Mouse (Mus musculus): Measurements from ENCODE around the gene Dvl1.

Gene Dvl1

DNA sequence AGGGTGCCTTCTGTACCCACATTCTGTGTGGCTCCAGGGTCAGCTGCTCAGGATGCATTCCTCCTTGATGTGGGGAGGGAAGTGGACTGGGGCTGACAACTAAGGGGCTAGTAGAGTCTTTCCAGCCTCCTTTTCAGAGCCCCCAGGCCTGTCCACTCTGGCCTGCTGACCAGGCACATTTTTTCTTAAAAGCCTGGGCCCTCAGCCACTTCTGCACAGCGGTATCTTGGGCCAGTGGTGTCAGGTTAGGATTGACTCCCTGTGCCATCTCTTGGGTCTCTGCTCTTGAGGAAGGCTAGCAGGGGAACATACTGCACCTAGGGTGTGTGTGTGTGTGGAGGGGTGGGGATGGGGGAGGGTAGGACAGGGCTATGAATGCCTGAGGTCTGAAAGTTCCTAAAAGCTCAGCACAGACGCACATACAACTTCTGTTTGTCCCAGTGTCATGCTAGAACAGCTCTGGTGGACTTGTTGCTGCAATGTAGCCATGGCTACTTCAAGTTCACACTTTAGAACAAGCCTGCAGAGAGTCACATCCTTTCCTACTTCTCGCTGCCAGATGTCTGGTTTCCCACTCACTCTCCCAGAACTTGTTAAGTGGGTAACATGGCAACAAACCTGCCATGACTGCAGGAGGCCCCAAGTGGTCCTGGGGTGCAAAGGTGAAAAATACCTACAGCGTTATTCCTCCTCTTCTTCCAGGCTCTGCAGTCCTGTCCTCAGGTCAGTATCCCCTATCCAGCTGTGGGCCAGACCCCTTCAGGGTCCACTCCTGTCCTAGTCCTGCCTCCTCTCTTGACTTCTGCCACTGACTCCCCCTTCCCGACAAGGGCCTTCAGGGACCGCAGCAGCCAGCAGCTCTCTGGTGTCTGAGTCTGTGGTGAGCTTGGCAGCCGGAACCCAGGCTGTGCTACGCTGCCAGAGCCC lies 6.9 kb upstream of the Dvl1 start:
- no peak for DNase-seq (ENCODE audit: low spot score in 2 of 2)

DNA sequence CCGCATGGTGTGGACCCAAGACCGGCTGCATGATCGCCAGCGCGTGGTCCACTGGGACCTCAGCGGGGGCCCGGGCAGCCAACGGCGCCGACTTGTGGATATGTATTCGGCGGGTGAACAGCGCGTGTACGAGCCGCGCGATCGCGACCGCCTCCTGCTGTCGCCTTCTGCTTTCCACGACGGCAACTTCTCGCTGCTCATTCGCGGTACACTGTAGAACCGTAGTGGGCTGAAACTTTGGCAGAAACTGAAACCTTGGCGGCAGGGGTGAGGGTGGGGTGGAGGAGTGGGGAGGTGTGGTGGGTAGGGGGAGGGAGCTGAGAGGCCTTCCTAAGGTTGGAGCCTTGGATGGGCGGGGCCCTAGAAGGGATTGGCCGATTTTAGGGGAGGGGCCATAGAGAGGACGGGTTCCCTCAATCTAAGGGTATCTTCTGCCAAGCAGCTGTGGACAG lies 6.2 kb upstream of the Dvl1 start:
- peak in 1 of 2 experiments; percentile 35 for DNase-seq (ENCODE audit: low spot score in 2 of 2)

DNA sequence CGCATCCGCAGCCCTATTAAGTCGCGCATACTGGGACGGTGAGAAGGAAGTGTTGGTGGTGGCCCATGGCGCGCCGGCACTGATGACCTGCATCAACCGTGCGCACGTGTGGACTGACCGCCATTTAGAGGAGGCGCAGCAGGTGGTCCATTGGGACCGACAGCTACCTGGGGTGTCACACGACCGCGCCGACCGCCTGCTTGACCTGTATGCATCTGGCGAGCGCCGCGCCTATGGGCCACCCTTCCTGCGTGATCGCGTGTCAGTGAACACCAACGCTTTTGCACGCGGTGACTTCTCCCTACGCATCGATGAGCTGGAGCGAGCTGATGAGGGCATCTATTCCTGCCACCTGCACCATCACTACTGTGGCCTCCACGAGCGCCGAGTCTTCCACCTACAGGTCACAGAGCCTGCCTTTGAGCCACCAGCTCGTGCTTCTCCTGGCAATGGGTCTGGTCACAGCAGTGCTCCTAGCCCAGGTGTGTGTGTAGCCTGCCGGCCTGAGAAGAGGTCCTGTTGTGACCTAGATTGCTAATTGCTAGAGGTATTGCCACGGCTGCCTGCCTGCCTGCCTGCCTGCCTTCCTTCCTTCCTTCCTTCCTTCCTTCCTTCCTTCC lies 5.4 kb upstream of the Dvl1 start:
- peak in 1 of 2 experiments; percentile 13 for DNase-seq (ENCODE audit: low spot score in 2 of 2)

DNA sequence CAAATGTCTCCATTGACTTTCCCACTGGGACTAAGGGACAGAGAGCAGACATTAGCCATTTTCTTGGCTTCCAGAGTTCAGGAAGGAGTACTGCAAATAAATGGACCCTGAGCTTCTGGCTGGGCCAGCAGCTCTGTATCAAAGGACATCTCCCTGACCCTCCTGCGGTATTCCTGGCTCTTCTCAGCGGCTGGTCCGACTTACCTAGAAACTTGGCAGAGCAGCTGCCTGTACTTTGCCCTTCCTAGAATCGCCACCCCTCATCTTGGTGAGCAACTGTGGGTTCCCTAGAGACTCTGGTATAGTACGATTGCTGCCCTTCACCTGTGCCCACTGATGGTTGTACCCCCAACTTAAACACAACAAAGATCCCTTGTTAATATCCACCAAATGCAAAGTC lies 4.0 kb upstream of the Dvl1 start:
- no peak for DNase-seq (ENCODE audit: low spot score in 2 of 2)

DNA sequence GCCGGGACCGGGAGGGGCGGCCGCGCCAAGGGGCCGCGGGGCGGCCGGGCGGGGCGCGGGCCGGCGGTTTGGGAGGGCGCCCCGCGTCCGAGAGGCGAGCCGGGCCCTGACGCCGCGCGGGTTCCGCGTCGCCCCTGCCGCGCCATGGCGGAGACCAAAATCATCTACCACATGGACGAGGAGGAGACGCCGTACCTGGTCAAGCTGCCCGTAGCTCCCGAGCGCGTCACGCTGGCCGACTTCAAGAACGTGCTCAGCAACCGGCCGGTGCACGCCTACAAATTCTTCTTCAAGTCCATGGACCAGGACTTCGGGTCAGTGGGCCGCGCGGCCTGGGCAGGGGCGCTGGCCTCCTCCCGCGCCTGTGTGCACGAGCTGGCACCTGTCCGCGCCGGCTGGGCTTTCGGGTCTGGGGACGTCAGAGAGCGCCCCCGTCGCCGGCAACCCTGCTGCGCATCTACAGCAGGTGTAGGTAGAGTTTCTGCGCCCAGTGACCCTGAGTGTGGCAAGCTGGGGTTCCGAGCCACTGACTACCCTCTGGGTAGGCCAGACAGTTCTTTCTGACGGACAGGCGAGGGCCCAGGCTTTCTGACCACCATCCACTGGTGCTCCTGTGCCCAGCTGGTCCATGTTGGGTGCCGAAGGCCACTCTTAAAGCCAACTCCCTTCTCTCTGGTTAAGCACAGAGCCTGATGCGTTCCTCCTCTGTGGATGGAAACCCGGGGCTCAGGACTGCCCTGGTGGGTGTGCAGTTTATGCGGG lies 570 bp downstream of the Dvl1 start:
- DNase-seq (ENCODE audit: low spot score in 2 of 2) = peak in 1 of 2 experiments; percentile 49

DNA sequence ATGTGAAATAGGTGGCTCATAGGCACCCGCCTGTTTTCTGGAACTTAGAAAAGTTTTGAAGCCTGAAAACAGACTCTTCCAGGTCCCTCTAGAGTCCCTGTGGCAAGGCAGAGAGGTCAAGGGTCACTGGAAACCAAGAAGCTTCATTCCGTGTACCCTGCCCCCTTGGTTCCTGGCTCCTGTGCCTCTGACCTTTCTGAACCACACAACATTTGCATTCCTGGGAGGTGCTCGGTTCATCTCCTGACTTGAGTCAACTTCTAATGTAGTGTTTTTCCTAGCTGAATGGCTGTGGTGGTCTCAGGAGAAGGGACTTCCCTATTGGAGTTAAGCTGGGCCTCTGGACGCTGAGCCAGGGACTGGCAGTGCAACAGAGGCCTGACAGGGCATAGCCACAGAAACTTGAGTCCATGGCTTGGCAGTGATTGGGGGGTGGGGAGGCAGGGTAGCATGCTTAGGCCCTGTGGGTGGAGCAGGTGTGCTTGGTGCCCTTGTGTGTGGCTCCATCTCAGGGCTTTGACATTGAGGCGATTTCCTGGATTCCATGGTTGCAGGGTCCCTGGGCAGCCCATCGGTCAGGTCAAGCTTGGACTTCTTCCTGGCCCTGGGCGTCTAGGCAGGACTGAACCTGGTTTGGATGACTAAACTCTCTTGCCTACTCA lies 1.4 kb downstream of the Dvl1 start:
- no peak for DNase-seq (ENCODE audit: low spot score in 2 of 2)

DNA sequence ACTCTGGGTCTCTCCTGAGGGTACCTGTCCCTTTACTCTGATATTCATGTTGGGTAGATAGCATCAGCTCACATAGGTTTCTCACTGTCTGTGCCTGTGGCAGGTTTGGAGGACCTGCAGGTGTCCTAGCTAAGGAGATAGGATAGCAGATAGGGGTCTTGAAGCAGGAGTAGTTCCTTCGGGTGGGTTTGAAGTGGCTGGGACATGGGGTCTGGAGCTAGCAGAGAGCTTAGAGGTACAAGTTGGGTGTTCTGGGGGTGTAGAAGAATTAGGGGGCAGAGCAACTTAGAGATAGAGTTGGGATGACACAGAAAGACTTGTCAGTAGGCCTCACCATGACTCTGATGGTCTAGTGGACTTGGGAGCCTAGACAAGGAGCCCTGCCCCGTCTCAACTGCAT lies 2.2 kb downstream of the Dvl1 start:
- no peak for DNase-seq (ENCODE audit: low spot score in 2 of 2)

DNA sequence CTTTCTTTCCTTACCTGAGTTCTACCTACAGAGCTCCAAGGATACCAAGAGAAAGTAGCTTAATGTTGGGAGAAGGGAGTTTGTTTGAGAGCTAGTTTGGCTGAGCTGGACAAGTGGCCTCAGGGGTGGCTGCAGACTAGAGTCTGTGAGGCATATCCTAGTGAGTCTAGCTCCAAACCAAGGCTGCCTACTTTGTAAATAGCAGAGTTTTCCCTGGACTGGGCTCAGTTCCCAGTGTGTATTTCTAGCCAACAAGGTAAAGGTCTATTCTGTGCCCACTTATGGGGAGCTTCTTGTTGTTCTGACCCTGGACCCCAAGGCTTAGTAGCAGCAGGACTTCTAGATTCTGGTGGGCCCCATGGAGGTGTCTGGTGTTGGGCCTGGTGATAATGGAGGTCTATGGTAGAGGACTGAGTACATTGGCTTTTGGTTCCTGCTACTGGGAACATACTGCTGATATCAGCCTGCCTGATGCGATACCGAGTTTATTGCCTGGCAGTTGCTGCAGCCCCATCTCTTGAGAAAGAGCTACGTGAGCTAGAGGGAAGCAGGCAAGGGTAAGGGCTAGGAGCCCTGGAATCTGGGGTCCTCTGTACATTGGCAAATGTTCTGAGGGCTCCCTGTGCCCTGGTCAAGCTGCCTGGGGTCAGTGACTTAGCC lies 2.7 kb downstream of the Dvl1 start:
- no peak for DNase-seq (ENCODE audit: low spot score in 2 of 2)

DNA sequence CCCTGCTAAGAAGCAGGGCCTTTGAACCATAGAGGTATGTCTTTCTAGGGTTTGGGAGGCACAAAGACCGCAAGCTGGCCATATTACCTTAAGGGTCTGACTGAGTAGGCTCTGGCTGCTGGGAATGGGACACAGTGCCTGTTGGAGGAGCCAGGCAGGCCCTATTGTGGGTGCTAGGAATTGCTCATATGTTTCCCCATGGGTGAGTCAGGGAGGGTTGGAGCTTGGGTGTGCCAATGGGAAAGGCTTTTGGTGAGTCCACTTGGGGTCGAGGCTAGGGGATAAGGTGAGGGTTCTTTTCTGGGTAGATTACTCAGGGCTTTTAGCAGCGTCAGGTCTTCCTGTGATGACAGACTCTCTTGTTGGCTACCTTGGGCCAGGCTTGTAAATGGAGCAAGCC lies 4.2 kb downstream of the Dvl1 start:
- no peak for DNase-seq (ENCODE audit: low spot score in 2 of 2)

DNA sequence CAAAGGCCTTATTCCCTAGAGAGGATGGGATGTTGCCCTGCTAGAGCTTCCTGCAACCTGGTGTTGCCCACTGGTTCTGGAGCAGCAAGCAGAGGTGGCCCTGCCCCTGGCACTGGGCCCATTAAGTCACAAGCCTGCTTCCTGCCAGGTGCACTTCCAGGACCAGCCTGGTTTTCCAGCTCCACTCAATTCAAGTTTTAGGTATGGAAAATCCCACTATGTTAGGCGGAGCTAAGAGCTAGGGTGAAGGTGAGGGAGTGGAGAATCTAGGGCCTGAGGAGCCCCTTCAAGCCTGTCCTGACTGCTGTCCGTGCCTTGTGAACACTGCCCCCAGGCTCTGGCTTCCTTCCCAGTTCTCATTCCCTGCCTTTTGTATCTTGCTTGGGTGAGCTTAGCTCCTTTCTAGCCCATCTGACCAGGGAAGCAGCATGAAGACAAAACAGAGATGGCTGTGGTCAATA lies 4.8 kb downstream of the Dvl1 start:
- DNase-seq (ENCODE audit: low spot score in 2 of 2) = no peak

DNA sequence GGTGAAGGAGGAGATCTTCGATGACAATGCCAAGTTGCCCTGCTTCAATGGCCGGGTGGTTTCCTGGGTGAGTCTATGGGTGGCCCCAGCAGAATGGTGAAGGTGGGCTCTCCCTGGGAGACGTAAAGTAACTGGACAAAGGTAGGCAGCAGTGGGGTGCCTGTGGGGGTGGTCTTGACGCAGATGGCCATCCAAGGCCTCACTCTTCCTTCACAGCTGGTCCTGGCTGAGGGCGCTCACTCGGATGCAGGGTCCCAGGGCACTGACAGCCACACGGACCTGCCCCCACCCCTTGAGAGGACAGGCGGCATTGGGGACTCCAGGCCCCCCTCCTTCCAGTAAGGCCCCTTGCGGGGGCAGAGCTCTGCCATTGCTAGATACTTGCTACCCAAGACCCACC lies 6.2 kb downstream of the Dvl1 start:
- DNase-seq (ENCODE audit: low spot score in 2 of 2) = no peak

DNA sequence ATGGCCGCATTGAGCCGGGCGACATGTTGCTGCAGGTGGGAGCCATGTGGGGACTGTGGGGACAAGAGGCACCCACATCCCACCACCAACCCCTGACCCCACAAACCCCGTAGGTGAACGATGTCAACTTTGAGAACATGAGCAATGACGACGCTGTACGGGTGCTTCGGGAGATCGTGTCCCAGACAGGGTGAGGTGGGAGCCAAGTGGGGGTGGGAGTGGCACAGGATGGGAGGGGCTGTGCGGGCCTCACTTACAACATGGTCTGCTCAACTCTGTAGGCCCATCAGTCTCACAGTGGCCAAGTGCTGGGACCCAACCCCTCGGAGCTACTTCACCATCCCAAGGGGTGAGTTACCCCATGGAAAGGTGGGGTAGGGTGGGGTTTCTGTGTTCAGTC lies 7.8 kb downstream of the Dvl1 start:
- no peak for DNase-seq (ENCODE audit: low spot score in 2 of 2)

DNA sequence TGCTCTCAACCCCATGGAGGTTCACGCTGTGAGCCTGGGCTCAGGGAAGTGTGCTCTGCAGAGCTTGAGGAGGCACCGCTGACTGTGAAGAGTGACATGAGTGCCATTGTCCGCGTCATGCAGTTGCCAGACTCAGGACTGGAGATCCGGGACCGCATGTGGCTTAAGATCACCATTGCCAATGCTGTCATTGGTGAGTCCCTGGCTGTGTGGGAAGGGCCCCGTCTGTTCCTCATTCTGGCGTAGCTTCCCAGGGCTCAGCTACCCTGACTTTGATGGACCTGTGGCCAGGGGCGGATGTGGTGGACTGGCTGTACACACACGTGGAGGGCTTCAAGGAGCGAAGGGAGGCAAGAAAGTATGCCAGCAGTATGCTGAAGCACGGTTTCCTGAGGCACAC lies 8.9 kb downstream of the Dvl1 start:
- no peak for DNase-seq (ENCODE audit: low spot score in 2 of 2)

DNA sequence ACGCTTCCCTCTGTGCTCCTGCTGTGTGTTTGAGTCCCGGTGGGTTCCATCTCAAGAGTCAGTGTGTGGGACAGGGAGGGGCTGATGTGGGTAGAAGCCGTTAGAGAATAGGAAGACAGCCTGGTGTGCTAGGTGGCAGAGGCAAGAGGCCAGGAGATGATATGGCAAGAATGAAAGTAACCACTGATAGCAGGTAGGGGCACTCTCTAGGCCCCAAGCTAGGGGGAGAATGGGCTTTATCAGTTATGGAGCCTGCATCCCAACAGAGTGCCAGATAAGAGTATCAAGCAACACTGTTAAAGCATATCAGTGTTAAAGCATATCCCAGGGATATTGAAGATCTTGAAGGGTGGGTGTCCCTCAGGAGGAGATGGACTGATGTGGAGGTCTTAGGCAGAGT lies 9.7 kb downstream of the Dvl1 start:
- DNase-seq (ENCODE audit: low spot score in 2 of 2) = no peak

DNA sequence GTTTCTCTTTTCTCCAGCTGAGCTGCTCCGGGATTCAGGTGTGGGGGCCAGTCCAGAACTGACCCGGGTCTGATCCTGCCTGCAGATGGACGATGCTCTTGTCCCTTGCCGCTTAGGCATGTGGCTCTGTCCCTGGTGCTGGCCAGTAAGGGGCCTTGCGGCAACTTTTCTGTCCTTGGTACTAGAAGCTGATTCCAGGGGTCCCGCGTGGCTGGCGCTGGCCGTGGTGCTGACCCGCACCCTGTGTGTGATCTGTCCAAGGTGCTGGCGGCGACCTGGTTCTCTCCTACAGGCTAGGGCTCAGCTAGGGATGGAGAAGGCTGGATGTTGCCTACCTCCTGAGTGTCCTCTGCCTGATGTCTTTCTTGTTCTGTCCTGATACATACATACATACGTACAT lies 12.1 kb downstream of the Dvl1 start:
- peak in 1 of 2 experiments; percentile 16 for DNase-seq (ENCODE audit: low spot score in 2 of 2)

DNA sequence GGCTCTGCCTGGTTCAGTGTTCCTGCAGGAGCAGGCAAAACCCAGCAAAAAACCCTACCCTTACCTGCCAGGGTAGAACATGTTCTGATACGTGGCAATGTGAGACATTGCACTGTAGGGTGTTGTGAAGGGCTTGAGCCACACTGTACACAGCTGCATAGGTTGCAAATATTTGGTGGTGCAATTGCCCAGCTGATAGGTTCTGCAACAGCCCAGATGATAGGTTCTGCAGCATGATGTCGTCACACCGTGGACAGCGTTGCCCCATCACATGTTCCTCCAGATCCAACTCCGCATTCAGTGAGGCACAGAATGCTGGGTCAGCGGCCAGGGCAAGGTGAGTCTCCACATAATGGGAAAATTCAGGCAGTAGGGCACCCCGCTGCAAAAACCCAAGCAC lies 14.6 kb downstream of the Dvl1 start:
- DNase-seq (ENCODE audit: low spot score in 2 of 2) = no peak

DNA sequence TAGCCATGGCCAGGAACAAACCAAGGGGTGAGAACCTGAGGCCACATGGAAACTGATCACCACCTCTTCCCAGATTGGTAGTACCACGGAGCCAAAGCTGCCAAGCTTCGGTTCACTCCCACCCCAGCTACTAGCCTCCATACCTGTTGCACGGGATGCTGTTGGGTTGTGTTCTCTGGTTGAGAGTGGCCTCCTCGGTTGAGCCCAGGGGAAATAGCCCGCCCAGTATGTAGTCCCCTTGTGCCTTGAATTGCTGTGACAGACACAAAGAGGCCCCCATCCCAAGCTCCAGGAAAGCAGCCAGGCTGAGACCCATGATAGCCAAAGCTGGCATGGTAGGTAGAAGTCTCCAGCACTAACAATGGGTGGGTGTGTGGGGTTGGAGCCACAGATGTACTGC lies 15.8 kb downstream of the Dvl1 start, which contains the start of gene Tas1r3:
Gene Tas1r3, minus strand, starts transcription at position 362 of the 400 bp plus-strand sequence.
- DNase-seq (ENCODE audit: low spot score in 2 of 2) = peak in 1 of 2 experiments; percentile 4

DNA sequence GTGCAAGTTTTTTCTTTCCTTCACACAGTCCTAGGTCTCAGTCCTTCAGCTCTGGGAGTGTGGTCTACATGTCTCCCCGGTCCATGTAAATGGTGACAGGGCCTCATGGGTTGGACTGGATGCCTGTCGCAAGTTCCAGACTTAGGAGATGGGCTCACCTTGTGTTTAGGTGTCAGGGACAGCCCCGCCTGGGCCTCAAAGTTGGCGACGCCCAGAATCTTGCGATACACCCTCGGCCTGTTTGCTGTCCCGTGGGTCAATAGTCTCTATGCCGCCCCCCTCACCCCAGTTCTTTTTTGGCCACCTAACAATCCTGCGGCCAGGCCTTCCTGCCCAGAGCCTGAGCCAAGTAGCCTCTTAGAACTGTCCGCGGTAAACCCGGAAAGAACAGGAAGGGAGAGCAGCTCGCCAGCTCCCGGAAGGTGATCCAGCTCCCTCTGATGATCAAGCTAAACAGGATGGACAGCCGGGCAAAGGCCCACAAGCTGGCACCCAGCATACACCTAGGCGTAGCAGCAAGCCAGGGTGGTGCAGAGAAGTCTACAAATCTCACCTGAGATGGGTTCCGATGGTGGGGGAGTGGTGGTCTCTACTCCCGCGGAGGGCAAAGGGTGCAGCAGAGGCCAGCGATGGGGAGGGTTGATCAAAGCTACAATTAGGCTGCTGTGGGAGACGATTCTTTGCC lies 21.6 kb downstream of the Dvl1 start:
- peak in 1 of 2 experiments; percentile 25 for DNase-seq (ENCODE audit: low spot score in 2 of 2)

DNA sequence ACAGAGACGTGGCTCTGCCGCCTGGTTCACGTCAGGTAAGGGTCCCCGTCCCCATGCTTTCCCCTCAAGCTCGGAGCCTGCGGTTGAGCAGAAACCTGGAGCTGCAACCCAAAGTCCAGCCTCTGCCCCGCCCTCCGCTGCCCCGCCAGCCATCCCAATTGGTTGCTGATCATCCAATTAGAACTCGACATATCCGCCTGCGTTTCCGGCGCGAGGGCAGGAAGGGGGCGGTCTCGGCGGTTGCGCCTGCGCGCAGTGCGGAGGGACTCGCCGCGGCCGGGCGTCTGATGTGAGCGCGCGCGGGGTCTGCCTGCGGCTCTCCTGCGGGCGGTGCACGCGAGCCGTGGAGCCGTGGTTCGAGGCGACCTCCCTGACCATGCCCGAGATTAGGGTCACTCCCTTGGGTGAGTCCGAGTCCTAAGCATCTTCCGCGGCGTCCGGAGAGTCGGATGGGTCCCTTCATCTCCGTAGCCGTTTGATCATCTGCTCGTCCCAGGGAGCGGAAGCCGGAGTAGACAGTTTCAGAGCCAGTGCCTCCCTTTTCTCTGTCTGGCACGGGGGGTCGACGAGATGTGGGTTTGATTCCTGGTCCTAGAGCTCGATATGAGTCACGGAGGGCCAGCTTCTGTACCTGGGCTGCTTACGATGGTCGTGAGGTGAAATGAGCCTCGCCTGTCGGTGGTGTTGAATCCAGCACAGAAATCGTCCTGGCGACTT lies 22.3 kb downstream of the Dvl1 start, which contains the start of the genes Cptp and Ints11:
Gene Cptp, minus strand, starts transcription at position 124 of the 717 bp plus-strand sequence.
Gene Ints11, plus strand, starts transcription at position 230 of the 717 bp plus-strand sequence.
- DNase-seq (ENCODE audit: low spot score in 2 of 2) = peak; percentile 94 to 96

DNA sequence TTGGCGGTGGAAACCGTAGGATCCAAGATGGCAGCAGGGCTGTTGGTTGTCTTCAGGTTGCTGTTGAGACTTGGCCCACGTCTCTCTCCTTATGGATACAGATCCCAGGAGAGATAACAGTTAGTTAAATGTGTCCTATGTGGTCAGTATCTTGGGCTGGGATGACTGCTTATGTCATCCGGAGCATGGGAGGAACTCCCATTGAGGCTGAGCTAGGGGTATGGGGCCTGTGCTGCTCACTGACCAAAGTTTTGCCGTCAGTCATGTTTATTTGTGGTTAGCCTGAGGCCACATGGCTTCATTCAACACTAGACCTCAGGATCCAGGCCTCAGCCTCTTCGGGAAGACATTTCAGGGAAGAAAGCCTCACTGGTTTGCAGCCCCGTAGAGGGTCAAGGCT lies 24.2 kb downstream of the Dvl1 start:
- no peak for DNase-seq (ENCODE audit: low spot score in 2 of 2)
